Mouse (Mus musculus) MEL (cell line): Measurements from ENCODE around the gene Lbp. TPM values are rescaled to one million over a fixed set of nuclear protein-coding genes. Genes with fewer than 3 reads are reported as not detected.

ENCODE experiments used
- DNase-seq: peaks from one replicate; pipeline ENCODE4 v3.0.0; 2011; ENCODE audit warnings: low read depth, low spot score
- H3K27ac ChIP-seq: 2 replicates; pipeline ENCODE4 v1.5.1; 2012; ENCODE audit warnings: low read depth, mild to moderate bottlenecking, control low read depth, low read length, moderate library complexity; ENCODE audit not compliant: control insufficient read depth
- H3K27me3 ChIP-seq, 2 experiments: fragments of 150-350 bp in 1 of 2; sonication (generic) in 1 of 2; 2 replicates each; pipeline ENCODE4 v1.6.1; 2012; ENCODE audit warnings: low read length in 2 of 2, mild to moderate bottlenecking in 2 of 2, improper control_type of control experiment in 1 of 2, moderate library complexity in 1 of 2; ENCODE audit not compliant: insufficient read depth in 2 of 2, control insufficient read depth in 1 of 2
- H3K36me3 ChIP-seq, 2 experiments: 2 replicates each; pipeline ENCODE4 v1.6.1; 2012 to 2014; ENCODE audit warnings: low read length in 2 of 2, improper control_type of control experiment in 1 of 2, inconsistent platforms in 1 of 2, mild to moderate bottlenecking in 1 of 2; ENCODE audit not compliant: insufficient read depth in 2 of 2, control insufficient read depth in 1 of 2
- H3K4me1 ChIP-seq, 2 experiments: fragments of 150-350 bp in 1 of 2; sonication (generic) in 1 of 2; 2 replicates each; pipeline ENCODE4 v1.6.1; 2012; ENCODE audit warnings: low read length in 2 of 2, improper control_type of control experiment in 1 of 2, mild to moderate bottlenecking in 1 of 2; ENCODE audit not compliant: insufficient read depth in 2 of 2, control insufficient read depth in 1 of 2
- H3K4me3 ChIP-seq, 2 experiments: fragments of 150-350 bp in 1 of 2; sonication (generic) in 1 of 2; 2 replicates each; pipeline ENCODE4 v1.5.1; 2012; ENCODE audit warnings: low read depth in 2 of 2, low read length in 2 of 2, mild to moderate bottlenecking in 2 of 2, moderate library complexity in 2 of 2, control low read depth in 1 of 2, improper control_type of control experiment in 1 of 2; ENCODE audit not compliant: control insufficient read depth in 1 of 2, insufficient read depth in 1 of 2
- H3K79me2 ChIP-seq: 2 replicates; pipeline ENCODE4 v1.6.1; 2012; ENCODE audit warnings: mild to moderate bottlenecking, low read length, moderate library complexity; ENCODE audit not compliant: control insufficient read depth, poor library complexity, insufficient read depth
- H3K9ac ChIP-seq: 2 replicates; pipeline ENCODE4 v1.6.1; 2012; ENCODE audit warnings: low read depth, mild to moderate bottlenecking, control low read depth, low read length, moderate library complexity; ENCODE audit not compliant: control insufficient read depth, poor library complexity, severe bottlenecking
- H3K9me3 ChIP-seq: fragments of 150-350 bp; sonication (generic); replicated peaks from 2 replicates; pipeline ENCODE4 v1.6.1; 2012; ENCODE audit warnings: mild to moderate bottlenecking, low read length, improper control_type of control experiment, moderate library complexity; ENCODE audit not compliant: insufficient read depth
- E2F4 ChIP-seq: IDR thresholded peaks from 2 replicates; pipeline ENCODE4 v1.6.1; 2011; ENCODE audit warnings: low read depth, low read length, improper control_type of control experiment, borderline replicate concordance
- HCFC1 ChIP-seq: IDR thresholded peaks from 2 replicates; pipeline ENCODE4 v1.6.1; 2012; ENCODE audit warnings: low read depth, mild to moderate bottlenecking, inconsistent platforms, low read length, improper control_type of control experiment, moderate library complexity
- MXI1 ChIP-seq: IDR thresholded peaks from 2 replicates; pipeline ENCODE4 v1.6.1; 2011; ENCODE audit warnings: mild to moderate bottlenecking, low read depth, low read length, improper control_type of control experiment
- MYC ChIP-seq: IDR thresholded peaks from 2 replicates; pipeline ENCODE4 v1.6.1; 2011; ENCODE audit warnings: low read depth, mild to moderate bottlenecking, low read length, improper control_type of control experiment, moderate library complexity
- NELFE ChIP-seq: IDR thresholded peaks from 2 replicates; pipeline ENCODE4 v1.6.1; 2011; ENCODE audit warnings: low read depth, low read length, improper control_type of control experiment
- RCOR1 ChIP-seq: IDR thresholded peaks from 2 replicates; pipeline ENCODE4 v1.6.1; 2012; ENCODE audit warnings: low read depth, mild to moderate bottlenecking, inconsistent platforms, low read length, improper control_type of control experiment
- SIN3A ChIP-seq: IDR thresholded peaks from 2 replicates; pipeline ENCODE4 v1.6.1; 2012; ENCODE audit warnings: low read length, improper control_type of control experiment, inconsistent platforms
- SMC3 ChIP-seq: IDR thresholded peaks from 2 replicates; pipeline ENCODE4 v1.6.1; 2011; ENCODE audit warnings: low read depth, low read length, improper control_type of control experiment
- TCF12 ChIP-seq: IDR thresholded peaks from 2 replicates; pipeline ENCODE4 v1.6.1; 2014; ENCODE audit warnings: low read depth, mild to moderate bottlenecking, inconsistent platforms, low read length, improper control_type of control experiment, moderate library complexity
- ZNF384 ChIP-seq: IDR thresholded peaks from 2 replicates; pipeline ENCODE4 v1.6.1; 2012; ENCODE audit warnings: low read depth, mild to moderate bottlenecking, inconsistent platforms, low read length, improper control_type of control experiment
- polyA plus RNA-seq, 2 experiments: library from polyadenylated mRNA; stranded (reverse) in 1 of 2; unstranded in 1 of 2; fragments of >175 nt in 1 of 2; fragments of >200 nt in 1 of 2; gene quantifications; 2 replicates each; pipeline versions ENCODE4 v1.2.1 to v1.2.4; 2012; ENCODE audit warnings: low replicate concordance in 2 of 2, low read depth in 1 of 2; ENCODE audit not compliant: insufficient read length in 2 of 2, insufficient read depth in 1 of 2, missing spikeins in 1 of 2
- total RNA-seq: library from RNA; depleted of rRNA; stranded (reverse); fragments of 300-350 nt; gene quantifications from 2 replicates; pipeline ENCODE4 v1.2.3, GENCODE M21; 2012

The Lbp gene
- total and polyA plus RNA-seq, 3 experiments, result not detected

DNA sequence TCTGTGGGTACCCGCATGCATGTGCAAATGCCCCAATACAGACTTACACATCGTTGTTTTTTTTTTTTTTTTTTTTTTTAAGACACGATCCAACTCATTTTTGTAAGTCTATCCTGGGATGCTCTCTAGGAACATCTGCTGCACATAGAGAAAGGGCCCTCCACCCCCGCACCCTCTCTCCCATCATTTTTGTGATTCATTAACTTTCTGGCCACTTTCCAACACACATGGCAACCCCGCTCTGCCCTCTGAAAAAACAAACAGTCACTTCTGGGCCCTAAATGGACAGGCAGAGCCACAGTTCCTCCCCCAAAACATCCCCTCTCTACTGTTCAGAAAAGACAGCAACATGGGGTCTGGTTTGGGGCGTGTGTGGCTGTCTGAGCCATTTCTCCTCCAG lies 20.6 kb upstream of the Lbp start:
- no peak overlapping the region for H3K27ac ChIP-seq

GRCm38 (mm10) chr2:158295700-158296099 lies 10.6 kb upstream of the Lbp start:
- Histone ChIP-seq H3K9me3 (no peaks in the 10 kb centered on the region), H3K4me1 (no peaks in the 10 kb centered on the region), H3K27ac (no peak overlapping the region), H3K4me3 (no peak overlapping the region), H3K36me3 (no peaks in the 10 kb centered on the region), H3K9ac (no peak overlapping the region), H3K79me2 (no peaks in the 10 kb centered on the region), H3K27me3 (peaks cover 0 to 5% of the 10 kb centered on the region in 2 experiments; a peak in 2 of 4 replicates)
- TF ChIP-seq SIN3A, result no peak
- TF ChIP-seq E2F4, result no peak
- no peak for TF ChIP-seq NELFE
- TF ChIP-seq HCFC1, result no peak
- TF ChIP-seq MXI1, result no peak
- TF ChIP-seq RCOR1, result no peak
- DNase-seq, result no peak

More for the DNA sequence above, 20.6 kb upstream of the Lbp start:
- H3K4me1 ChIP-seq, result no peaks in the 10 kb centered on the region
- no peak overlapping the region for H3K9ac ChIP-seq
- no peaks in the 10 kb centered on the region for H3K79me2 ChIP-seq
- no peak for TF ChIP-seq MYC
- TF ChIP-seq, all 39 proteins: peak for 0
- H3K4me3 ChIP-seq, result no peak overlapping the region
- no peak for DNase-seq
- no peaks in the 10 kb centered on the region for H3K9me3 ChIP-seq
- H3K36me3 ChIP-seq, result no peaks in the 10 kb centered on the region
- no peaks in the 10 kb centered on the region for H3K27me3 ChIP-seq

DNA sequence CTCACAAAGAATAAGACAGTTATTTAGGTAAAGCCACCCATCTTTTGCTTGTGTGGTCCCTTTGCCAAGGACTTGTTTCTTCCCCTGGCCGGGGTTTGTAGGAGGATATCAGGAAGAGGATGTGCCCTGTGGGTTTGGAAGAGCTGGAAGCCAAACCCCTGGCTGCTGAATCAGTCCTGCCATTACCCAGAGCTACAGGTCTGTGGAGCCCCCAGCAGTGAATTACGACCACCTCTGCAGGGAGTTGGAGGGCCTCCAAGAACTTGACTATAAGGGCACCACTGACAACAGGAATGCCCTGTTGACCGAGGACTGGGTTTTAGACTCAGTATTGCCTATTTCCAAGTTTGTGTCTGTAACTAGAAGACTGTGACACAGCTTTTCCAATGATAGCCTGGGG lies 7.1 kb upstream of the Lbp start:
- Histone ChIP-seq H3K27me3 (peaks cover 0 to 5% of the 10 kb centered on the region in 2 experiments; a peak in 2 of 4 replicates), H3K79me2 (no peaks in the 10 kb centered on the region), H3K9me3 (no peaks in the 10 kb centered on the region), H3K4me3 (no peak overlapping the region), H3K9ac (no peak overlapping the region), H3K36me3 (no peaks in the 10 kb centered on the region), H3K27ac (no peak overlapping the region), H3K4me1 (no peaks in the 10 kb centered on the region)
- TF ChIP-seq SMC3, result no peak
- no peak for DNase-seq

DNA sequence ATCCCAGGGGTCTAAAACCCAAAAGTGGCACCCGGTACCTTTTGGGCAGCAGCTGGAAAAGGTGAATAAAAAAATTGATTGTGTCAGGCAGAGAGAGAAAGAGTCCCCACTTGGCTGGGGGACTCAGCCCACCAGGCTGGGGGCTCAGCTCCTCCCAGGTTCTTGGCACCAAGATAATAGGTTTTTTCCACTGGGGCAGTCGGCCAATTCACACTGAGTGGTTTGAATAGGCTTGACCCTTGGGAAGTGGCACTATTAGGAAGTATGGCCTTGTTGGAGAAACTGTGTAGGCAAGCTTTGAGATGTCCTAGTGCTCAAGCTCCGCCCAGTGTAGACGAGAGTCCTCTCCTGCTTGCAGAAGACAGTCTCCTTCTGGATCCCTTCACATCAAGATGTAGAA lies 6.6 kb upstream of the Lbp start:
- no peak overlapping the region for H3K9ac ChIP-seq
- H3K27ac ChIP-seq, result no peak overlapping the region
- DNase-seq, result no peak
- peaks cover 0 to 5% of the 10 kb centered on the region in 2 experiments; a peak in 2 of 4 replicates for H3K27me3 ChIP-seq
- H3K79me2 ChIP-seq, result no peaks in the 10 kb centered on the region
- no peaks in the 10 kb centered on the region for H3K36me3 ChIP-seq
- no peak overlapping the region for H3K4me3 ChIP-seq
- no peaks in the 10 kb centered on the region for H3K9me3 ChIP-seq
- no peaks in the 10 kb centered on the region for H3K4me1 ChIP-seq
- TF ChIP-seq ZNF384 (no peak), TCF12 (no peak)
- TF ChIP-seq, all 39 proteins: peak for 0
